Mouse (Mus musculus) MEL (cell line): ENCODE data around the gene Pde6d. TPM values are rescaled to one million over a fixed set of nuclear protein-coding genes. Genes with fewer than 3 reads are reported as not detected.
A peak's percentile ranks its signal among the peaks of the same experiment; 100 is the strongest.

Source experiments
- DNase-seq: peaks from one replicate; pipeline ENCODE4 v3.0.0; 2011; ENCODE audit warnings: low read depth, low spot score
- H3K27ac ChIP-seq: 2 replicates; pipeline ENCODE4 v1.5.1; 2012; ENCODE audit warnings: low read depth, mild to moderate bottlenecking, control low read depth, low read length, moderate library complexity; ENCODE audit not compliant: control insufficient read depth
- H3K27me3 ChIP-seq, 2 experiments: fragments of 150-350 bp in 1 of 2; sonication (generic) in 1 of 2; 2 replicates each; pipeline ENCODE4 v1.6.1; 2012; ENCODE audit warnings: low read length in 2 of 2, mild to moderate bottlenecking in 2 of 2, improper control_type of control experiment in 1 of 2, moderate library complexity in 1 of 2; ENCODE audit not compliant: insufficient read depth in 2 of 2, control insufficient read depth in 1 of 2
- H3K36me3 ChIP-seq, 2 experiments: 2 replicates each; pipeline ENCODE4 v1.6.1; 2012 to 2014; ENCODE audit warnings: low read length in 2 of 2, improper control_type of control experiment in 1 of 2, inconsistent platforms in 1 of 2, mild to moderate bottlenecking in 1 of 2; ENCODE audit not compliant: insufficient read depth in 2 of 2, control insufficient read depth in 1 of 2
- H3K4me1 ChIP-seq, 2 experiments: fragments of 150-350 bp in 1 of 2; sonication (generic) in 1 of 2; 2 replicates each; pipeline ENCODE4 v1.6.1; 2012; ENCODE audit warnings: low read length in 2 of 2, improper control_type of control experiment in 1 of 2, mild to moderate bottlenecking in 1 of 2; ENCODE audit not compliant: insufficient read depth in 2 of 2, control insufficient read depth in 1 of 2
- H3K4me3 ChIP-seq, 2 experiments: fragments of 150-350 bp in 1 of 2; sonication (generic) in 1 of 2; 2 replicates each; pipeline ENCODE4 v1.5.1; 2012; ENCODE audit warnings: low read depth in 2 of 2, low read length in 2 of 2, mild to moderate bottlenecking in 2 of 2, moderate library complexity in 2 of 2, control low read depth in 1 of 2, improper control_type of control experiment in 1 of 2; ENCODE audit not compliant: control insufficient read depth in 1 of 2, insufficient read depth in 1 of 2
- H3K79me2 ChIP-seq: 2 replicates; pipeline ENCODE4 v1.6.1; 2012; ENCODE audit warnings: mild to moderate bottlenecking, low read length, moderate library complexity; ENCODE audit not compliant: control insufficient read depth, poor library complexity, insufficient read depth
- H3K9ac ChIP-seq: 2 replicates; pipeline ENCODE4 v1.6.1; 2012; ENCODE audit warnings: low read depth, mild to moderate bottlenecking, control low read depth, low read length, moderate library complexity; ENCODE audit not compliant: control insufficient read depth, poor library complexity, severe bottlenecking
- H3K9me3 ChIP-seq: fragments of 150-350 bp; sonication (generic); replicated peaks from 2 replicates; pipeline ENCODE4 v1.6.1; 2012; ENCODE audit warnings: mild to moderate bottlenecking, low read length, improper control_type of control experiment, moderate library complexity; ENCODE audit not compliant: insufficient read depth
- BHLHE40 ChIP-seq: IDR thresholded peaks from 2 replicates; pipeline ENCODE4 v1.6.1; 2012; ENCODE audit warnings: low read depth, mild to moderate bottlenecking, inconsistent platforms, low read length, improper control_type of control experiment, borderline replicate concordance
- CHD1 ChIP-seq: IDR thresholded peaks from 2 replicates; pipeline ENCODE4 v1.6.1; 2012; ENCODE audit warnings: low read depth, mild to moderate bottlenecking, inconsistent platforms, low read length, improper control_type of control experiment
- CHD2 ChIP-seq: IDR thresholded peaks from 2 replicates; pipeline ENCODE4 v1.6.1; 2011; ENCODE audit warnings: low read length, improper control_type of control experiment
- CTCF ChIP-seq, 3 experiments: IDR thresholded peaks in 2 of 3; conservative IDR thresholded peaks in 1 of 3; 2 replicates each; pipeline ENCODE4 v1.5.1; 2011 to 2012; ENCODE audit warnings: low read length in 3 of 3, low read depth in 2 of 3, mild to moderate bottlenecking in 2 of 3, improper control_type of control experiment in 1 of 3, inconsistent platforms in 1 of 3, mixed read lengths in 1 of 3, moderate library complexity in 1 of 3; ENCODE audit not compliant: control insufficient read depth in 1 of 3, insufficient read depth in 1 of 3, poor library complexity in 1 of 3, severe bottlenecking in 1 of 3
- E2F4 ChIP-seq: IDR thresholded peaks from 2 replicates; pipeline ENCODE4 v1.6.1; 2011; ENCODE audit warnings: low read depth, low read length, improper control_type of control experiment, borderline replicate concordance
- ELF1 ChIP-seq: IDR thresholded peaks from 2 replicates; pipeline ENCODE4 v1.6.1; 2014; ENCODE audit warnings: low read depth, mild to moderate bottlenecking, inconsistent platforms, low read length, improper control_type of control experiment, moderate library complexity
- ETS1 ChIP-seq: IDR thresholded peaks from 2 replicates; pipeline ENCODE4 v1.6.1; 2012; ENCODE audit warnings: low read depth, mild to moderate bottlenecking, inconsistent platforms, low read length, improper control_type of control experiment, moderate library complexity
- GABPA ChIP-seq: IDR thresholded peaks from 2 replicates; pipeline ENCODE4 v1.6.1; 2012; ENCODE audit warnings: low read depth, mild to moderate bottlenecking, inconsistent platforms, low read length, improper control_type of control experiment, moderate library complexity
- GATA1 ChIP-seq: IDR thresholded peaks from 2 replicates; pipeline ENCODE4 v1.6.1; 2011; ENCODE audit warnings: low read depth, low read length, improper control_type of control experiment
- HCFC1 ChIP-seq: IDR thresholded peaks from 2 replicates; pipeline ENCODE4 v1.6.1; 2012; ENCODE audit warnings: low read depth, mild to moderate bottlenecking, inconsistent platforms, low read length, improper control_type of control experiment, moderate library complexity
- JUND ChIP-seq: IDR thresholded peaks from 2 replicates; pipeline ENCODE4 v1.6.1; 2011; ENCODE audit warnings: low read depth, mild to moderate bottlenecking, improper control_type of control experiment, low read length
- KAT2A ChIP-seq: conservative IDR thresholded peaks from 2 replicates; pipeline ENCODE4 v1.6.1; 2012; ENCODE audit warnings: low read depth, low read length, improper control_type of control experiment, inconsistent platforms
- MAFK ChIP-seq: IDR thresholded peaks from 2 replicates; pipeline ENCODE4 v1.6.1; 2011; ENCODE audit warnings: low read depth, mild to moderate bottlenecking, low read length, improper control_type of control experiment, borderline replicate concordance
- MAX ChIP-seq: IDR thresholded peaks from 2 replicates; pipeline ENCODE4 v1.6.1; 2011; ENCODE audit warnings: low read length, improper control_type of control experiment
- MEF2A ChIP-seq: IDR thresholded peaks from 2 replicates; pipeline ENCODE4 v1.6.1; 2014; ENCODE audit warnings: low read depth, mild to moderate bottlenecking, inconsistent platforms, low read length, improper control_type of control experiment; ENCODE audit not compliant: poor library complexity, insufficient replicate concordance, severe bottlenecking; ENCODE audit errors: extremely low read depth
- MXI1 ChIP-seq: IDR thresholded peaks from 2 replicates; pipeline ENCODE4 v1.6.1; 2011; ENCODE audit warnings: mild to moderate bottlenecking, low read depth, low read length, improper control_type of control experiment
- MYB ChIP-seq: IDR thresholded peaks from 2 replicates; pipeline ENCODE4 v1.6.1; 2011; ENCODE audit warnings: mild to moderate bottlenecking, low read depth, low read length, improper control_type of control experiment
- MYC ChIP-seq: IDR thresholded peaks from 2 replicates; pipeline ENCODE4 v1.6.1; 2011; ENCODE audit warnings: low read depth, mild to moderate bottlenecking, low read length, improper control_type of control experiment, moderate library complexity
- NELFE ChIP-seq: IDR thresholded peaks from 2 replicates; pipeline ENCODE4 v1.6.1; 2011; ENCODE audit warnings: low read depth, low read length, improper control_type of control experiment
- POLR2A ChIP-seq, 2 experiments: IDR thresholded peaks; 2 replicates each; pipeline ENCODE4 v1.6.1; 2011 to 2012; ENCODE audit warnings: low read length in 2 of 2, mild to moderate bottlenecking in 2 of 2, control low read depth in 1 of 2, improper control_type of control experiment in 1 of 2, low read depth in 1 of 2, moderate library complexity in 1 of 2; ENCODE audit not compliant: control insufficient read depth in 1 of 2, insufficient read depth in 1 of 2, poor library complexity in 1 of 2
- POLR2AphosphoS2 ChIP-seq: IDR thresholded peaks from 2 replicates; pipeline ENCODE4 v1.6.1; 2011; ENCODE audit warnings: low read length, improper control_type of control experiment
- RAD21 ChIP-seq: IDR thresholded peaks from 2 replicates; pipeline ENCODE4 v1.6.1; 2011; ENCODE audit warnings: mild to moderate bottlenecking, low read depth, low read length, improper control_type of control experiment
- RCOR1 ChIP-seq: IDR thresholded peaks from 2 replicates; pipeline ENCODE4 v1.6.1; 2012; ENCODE audit warnings: low read depth, mild to moderate bottlenecking, inconsistent platforms, low read length, improper control_type of control experiment
- SIN3A ChIP-seq: IDR thresholded peaks from 2 replicates; pipeline ENCODE4 v1.6.1; 2012; ENCODE audit warnings: low read length, improper control_type of control experiment, inconsistent platforms
- SMC3 ChIP-seq: IDR thresholded peaks from 2 replicates; pipeline ENCODE4 v1.6.1; 2011; ENCODE audit warnings: low read depth, low read length, improper control_type of control experiment
- TAL1 ChIP-seq: IDR thresholded peaks from 2 replicates; pipeline ENCODE4 v1.6.1; 2012; ENCODE audit warnings: mild to moderate bottlenecking, inconsistent platforms, low read length, moderate library complexity, mixed read lengths
- TBP ChIP-seq: IDR thresholded peaks from 2 replicates; pipeline ENCODE4 v1.8.0; 2011; ENCODE audit warnings: low read depth, low read length, improper control_type of control experiment
- USF1 ChIP-seq: IDR thresholded peaks from 2 replicates; pipeline ENCODE4 v1.6.1; 2014; ENCODE audit warnings: low read depth, mild to moderate bottlenecking, inconsistent platforms, low read length, improper control_type of control experiment, moderate library complexity
- USF2 ChIP-seq, 2 experiments: IDR thresholded peaks; 2 replicates each; pipeline ENCODE4 v1.6.1; 2011 to 2012; ENCODE audit warnings: improper control_type of control experiment in 2 of 2, low read length in 2 of 2, borderline replicate concordance in 1 of 2, inconsistent platforms in 1 of 2, low read depth in 1 of 2, mild to moderate bottlenecking in 1 of 2; ENCODE audit not compliant: insufficient read depth in 1 of 2
- ZC3H11A ChIP-seq: IDR thresholded peaks from 2 replicates; pipeline ENCODE4 v1.6.1; 2012; ENCODE audit warnings: low read depth, mild to moderate bottlenecking, inconsistent platforms, low read length, improper control_type of control experiment
- ZKSCAN1 ChIP-seq: IDR thresholded peaks from 2 replicates; pipeline ENCODE4 v1.6.1; 2012; ENCODE audit warnings: low read depth, mild to moderate bottlenecking, inconsistent platforms, low read length, improper control_type of control experiment, moderate library complexity
- ZMIZ1 ChIP-seq: IDR thresholded peaks from 2 replicates; pipeline ENCODE4 v1.6.1; 2012; ENCODE audit warnings: low read depth, mild to moderate bottlenecking, inconsistent platforms, low read length, improper control_type of control experiment, moderate library complexity
- ZNF384 ChIP-seq: IDR thresholded peaks from 2 replicates; pipeline ENCODE4 v1.6.1; 2012; ENCODE audit warnings: low read depth, mild to moderate bottlenecking, inconsistent platforms, low read length, improper control_type of control experiment
- polyA plus RNA-seq, 2 experiments: library from polyadenylated mRNA; stranded (reverse) in 1 of 2; unstranded in 1 of 2; fragments of >175 nt in 1 of 2; fragments of >200 nt in 1 of 2; gene quantifications; 2 replicates each; pipeline versions ENCODE4 v1.2.1 to v1.2.4; 2012; ENCODE audit warnings: low replicate concordance in 2 of 2, low read depth in 1 of 2; ENCODE audit not compliant: insufficient read length in 2 of 2, insufficient read depth in 1 of 2, missing spikeins in 1 of 2
- total RNA-seq: library from RNA; depleted of rRNA; stranded (reverse); fragments of 300-350 nt; gene quantifications from 2 replicates; pipeline ENCODE4 v1.2.3, GENCODE M21; 2012

Pde6d gene
- total and polyA plus RNA-seq, 3 experiments: 13.4 to 79.9 TPM; not detected in 1

DNA sequence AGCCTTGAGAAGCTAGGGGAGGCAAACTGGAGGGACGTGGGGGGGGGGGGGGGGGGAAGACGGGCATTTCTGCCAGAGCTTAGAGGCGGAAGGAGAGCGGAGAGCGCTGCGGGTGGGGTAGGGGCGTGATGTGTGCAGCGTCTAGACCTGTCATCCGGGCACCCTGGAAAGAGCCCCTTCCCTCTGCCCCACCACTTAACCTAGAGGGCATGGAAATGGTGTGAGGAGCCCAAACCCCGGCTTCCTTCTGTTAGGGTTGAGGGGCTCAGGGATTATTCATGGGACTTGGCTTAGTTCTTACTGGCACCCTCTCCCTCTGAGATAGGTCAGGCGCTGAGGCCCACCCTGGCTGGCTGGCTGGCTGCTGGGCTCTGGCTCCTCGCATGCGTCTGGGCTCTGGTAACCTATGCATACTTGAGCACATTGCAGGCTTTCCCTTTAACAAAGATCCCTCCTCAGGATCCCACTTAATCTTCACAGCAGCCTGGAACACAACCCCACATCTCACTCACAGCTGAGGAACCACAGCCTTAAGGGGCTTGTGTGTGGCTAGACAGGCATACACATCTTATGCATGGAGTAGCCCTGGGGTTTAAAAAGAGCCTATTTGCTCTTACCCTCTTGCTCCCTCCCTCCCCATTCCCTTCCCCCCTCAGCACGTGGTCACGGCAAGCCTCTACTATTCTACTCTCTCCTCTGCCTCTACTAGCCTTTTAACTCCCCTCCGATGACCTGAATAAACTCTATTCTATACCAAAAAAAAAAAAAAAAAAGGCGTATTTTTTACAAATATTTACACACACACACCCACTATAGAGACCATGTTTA lies 80.0 kb downstream of the Pde6d start (continued):
- TF ChIP-seq MYC (peak; percentile 93), ZKSCAN1 (no peak), MAX (peak; percentile 96), ETS1 (0 out of 2 replicates have a peak, but pooled peaks have one; percentile 14), GABPA (no peak)

DNA sequence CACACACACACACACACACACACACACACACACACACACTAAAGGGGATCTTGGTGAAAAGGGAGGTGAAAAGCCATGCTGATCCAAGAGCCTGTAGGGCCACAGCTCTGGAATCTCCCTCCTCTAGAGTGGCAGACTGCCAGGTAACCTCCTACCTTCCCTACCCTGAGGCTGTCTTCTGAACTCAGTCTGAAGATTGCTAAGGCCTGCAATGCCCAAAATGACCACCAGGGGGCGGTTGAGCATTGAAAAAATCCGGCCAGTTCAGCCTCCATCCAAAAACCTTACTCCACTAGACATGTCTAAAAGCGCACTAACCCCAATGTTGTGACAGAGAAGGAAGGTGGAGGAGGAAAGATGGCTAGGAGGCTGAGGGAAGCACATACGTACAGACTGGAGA lies 80.9 kb downstream of the Pde6d start:
- peak overlapping the region; percentile 86 for H3K9ac ChIP-seq
- no peaks in the 10 kb centered on the region for H3K27me3 ChIP-seq
- peaks cover 6 to 35% of the 10 kb centered on the region in 2 experiments; a peak in 3 of 4 replicates for H3K4me1 ChIP-seq
- DNase-seq: peak; percentile 96
- H3K79me2 ChIP-seq: peaks cover 8% of the 10 kb centered on the region; the same call in 1 of the 2 replicates
- H3K27ac ChIP-seq: peak overlapping the region; percentile 84
- H3K36me3 ChIP-seq: peaks cover 0 to 11% of the 10 kb centered on the region in 2 experiments; a peak in 2 of 4 replicates
- no peaks in the 10 kb centered on the region for H3K9me3 ChIP-seq
- H3K4me3 ChIP-seq: peak overlapping the region; percentile 36 to 44
- no peak for TF ChIP-seq MYB
- TF ChIP-seq NELFE: peak; percentile 7; the same call in 1 of the 2 replicates
- no peak for TF ChIP-seq ZKSCAN1
- no peak for TF ChIP-seq CHD2
- TF ChIP-seq KAT2A: no peak
- peak; percentile 86 for TF ChIP-seq TBP
- peak in 1 of 2 experiments; percentile 38; a peak in 1 of 4 replicates for TF ChIP-seq POLR2A (IDR thresholded peaks at IDR 0.05; ENCODE audit: control insufficient read depth in 1 of 2, insufficient read depth in 1 of 2, low read depth in 1 of 2, low read length in 2 of 2, poor library complexity in 1 of 2)
- TF ChIP-seq MEF2A: no peak
- no peak for TF ChIP-seq RCOR1
- peak; percentile 75 for TF ChIP-seq SIN3A
- peak; percentile 82 for TF ChIP-seq RAD21
- peak; percentile 80 for TF ChIP-seq ZC3H11A
- no peak for TF ChIP-seq E2F4
- no peak for TF ChIP-seq GATA1
- TF ChIP-seq MAFK: no peak
- TF ChIP-seq POLR2AphosphoS2: no peak
- peak; percentile 92 for TF ChIP-seq SMC3
- TF ChIP-seq BHLHE40: no peak
- TF ChIP-seq GABPA: no peak
- no peak for TF ChIP-seq USF1
- TF ChIP-seq ZNF384: peak; percentile 66
- no peak for TF ChIP-seq JUND
- 0 out of 2 replicates have a peak, but pooled peaks have one; percentile 34 for TF ChIP-seq MYC
- 0 out of 2 replicates have a peak, but pooled peaks have one; percentile 12 for TF ChIP-seq MAX
- no peak for TF ChIP-seq USF2 (IDR thresholded peaks at IDR 0.05; ENCODE audit: borderline replicate concordance in 1 of 2, insufficient read depth in 1 of 2, low read depth in 1 of 2, low read length in 2 of 2)
- no peak for TF ChIP-seq ETS1
- peak; percentile 87 to 98 (median 95) for TF ChIP-seq CTCF (IDR thresholded peaks at IDR 0.05 in 2 of 3, conservative IDR thresholded peaks at IDR 0.05 in 1 of 3; ENCODE audit: control insufficient read depth in 1 of 3, insufficient read depth in 1 of 3, low read depth in 2 of 3, low read length in 3 of 3, poor library complexity in 1 of 3, severe bottlenecking in 1 of 3)
- TF ChIP-seq ELF1: no peak
- TF ChIP-seq ZMIZ1: no peak
- peak; percentile 48 for TF ChIP-seq HCFC1
- TF ChIP-seq CHD1: no peak
- TF ChIP-seq MXI1: no peak
- TF ChIP-seq TAL1: no peak
